Mouse (Mus musculus) cerebellum, adult 18-20 months (tissue): Measurements from ENCODE around the gene Tet1.
A peak's percentile ranks its signal among the peaks of the same experiment; 100 is the strongest.
"Not testable (repeated sequence)": the region's sequence is repeated elsewhere in the genome, so short reads cannot be mapped to it uniquely, and the experiment has no call there.

Source experiments
- DNase-seq, 2 experiments: peaks; one replicate each; pipeline ENCODE4 v3.0.0; 2021

Tet1 gene

DNA sequence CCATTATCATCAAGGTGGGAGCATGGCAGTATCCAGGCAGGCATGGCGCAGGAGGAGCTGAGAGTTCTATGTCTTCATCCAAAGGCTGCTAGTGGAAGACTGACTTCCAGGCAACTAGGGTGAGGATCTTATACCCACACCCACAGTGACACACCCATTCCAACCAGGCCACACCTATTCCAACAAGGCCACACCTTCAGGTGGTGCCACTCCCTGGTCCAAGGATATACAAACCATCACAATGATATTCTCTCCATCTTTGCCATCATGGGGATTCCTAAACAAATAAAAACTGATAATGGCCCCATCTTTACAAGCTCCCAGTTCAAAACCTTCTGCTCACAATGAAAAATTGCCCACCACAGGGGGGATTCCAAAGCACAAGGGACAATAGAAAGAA is at the start of gene Tet1:
TSS of gene Tet1 (minus strand) at position 101 of the 400 bp plus-strand sequence.
- DNase-seq = not testable (repeated sequence)

DNA sequence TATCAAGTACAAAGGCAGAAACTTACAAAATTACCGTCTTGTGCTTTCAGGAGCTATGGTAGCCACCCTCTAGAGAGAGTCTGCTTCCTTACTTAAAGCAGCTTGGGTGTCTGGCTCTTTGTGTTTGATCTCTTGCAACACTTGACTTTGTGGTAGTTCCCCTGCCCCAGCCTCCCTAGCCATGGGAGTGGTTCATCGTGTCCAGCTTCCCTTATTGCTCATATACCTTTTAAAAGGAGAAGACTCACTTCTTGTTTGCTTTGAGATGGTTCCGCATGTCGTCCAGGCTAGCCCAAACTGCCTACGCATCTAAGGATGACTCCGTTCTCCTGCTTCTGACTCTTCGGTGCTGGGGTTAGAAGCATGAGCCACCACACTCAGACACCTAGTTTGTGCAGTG is 39.8 kb upstream of the Tet1 start:
- no peak for DNase-seq

DNA sequence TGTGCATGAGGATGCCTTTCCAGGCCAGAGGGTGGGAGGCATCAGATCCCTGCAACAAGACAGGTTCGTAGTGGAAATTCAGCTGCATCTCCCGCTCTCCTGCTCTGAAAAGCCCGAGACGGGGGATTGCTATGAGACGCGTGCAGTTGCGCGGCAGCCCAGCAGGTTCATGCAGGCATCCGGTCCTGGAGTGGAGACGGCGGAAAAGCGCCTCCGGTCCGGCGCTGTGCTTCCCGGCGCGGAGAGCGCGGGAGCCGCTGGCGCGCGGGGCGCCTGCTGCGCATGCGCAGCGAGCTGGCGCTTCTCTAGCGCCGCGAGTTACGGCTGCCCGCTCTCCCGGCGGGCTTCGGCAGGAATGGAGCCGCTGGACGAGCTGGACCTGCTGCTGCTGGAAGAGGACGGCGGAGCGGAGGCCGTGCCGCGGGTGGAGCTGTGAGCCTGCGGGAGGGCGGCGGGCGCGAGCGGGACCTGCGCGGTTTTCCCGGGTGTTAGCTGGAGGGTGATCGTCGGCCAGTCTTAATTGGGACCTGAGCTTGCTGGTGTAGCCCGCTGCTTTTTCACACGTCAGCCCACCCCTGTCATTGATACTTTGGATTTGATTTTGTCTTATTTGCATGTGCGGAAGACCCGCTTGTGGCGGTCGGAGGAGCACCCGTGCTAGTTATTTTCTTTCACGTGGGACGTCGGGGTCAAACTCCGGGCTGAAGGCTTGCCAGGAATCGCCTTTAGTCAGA is 38.1 kb upstream of the Tet1 start, which contains the start of gene Dna2:
TSS of gene Dna2 (plus strand) at position 289 of the 734 bp plus-strand sequence.
- DNase-seq = peak; percentile 69 to 84

DNA sequence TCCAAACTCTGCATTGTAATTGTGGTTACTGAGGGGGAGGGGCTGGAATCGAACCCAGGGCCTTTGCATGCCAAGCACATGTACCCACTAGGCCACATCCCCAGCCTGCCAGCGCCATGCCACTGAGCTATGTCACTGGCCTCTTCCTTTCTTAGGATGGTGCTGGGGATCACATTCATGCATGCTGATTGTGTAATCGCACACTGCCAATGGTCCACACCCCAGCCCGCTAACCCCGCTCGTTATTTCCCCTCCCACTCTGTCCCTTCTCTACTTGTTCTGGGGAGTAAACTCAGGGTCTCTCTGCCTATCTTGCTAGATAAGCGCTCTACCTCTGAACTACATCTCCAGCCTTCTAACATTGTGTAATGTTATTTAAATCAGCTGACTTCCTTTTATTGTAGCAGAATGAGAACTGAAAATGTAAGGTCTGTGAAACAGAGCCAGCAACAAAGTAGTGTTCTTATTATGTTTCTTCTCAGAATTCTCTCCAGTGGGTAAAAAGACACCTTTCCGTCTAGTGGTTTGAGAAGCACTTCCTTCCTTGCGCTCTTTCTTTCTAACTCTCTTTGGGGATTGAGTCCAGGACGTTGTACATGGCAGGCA is 36.3 kb upstream of the Tet1 start:
- DNase-seq = no peak

DNA sequence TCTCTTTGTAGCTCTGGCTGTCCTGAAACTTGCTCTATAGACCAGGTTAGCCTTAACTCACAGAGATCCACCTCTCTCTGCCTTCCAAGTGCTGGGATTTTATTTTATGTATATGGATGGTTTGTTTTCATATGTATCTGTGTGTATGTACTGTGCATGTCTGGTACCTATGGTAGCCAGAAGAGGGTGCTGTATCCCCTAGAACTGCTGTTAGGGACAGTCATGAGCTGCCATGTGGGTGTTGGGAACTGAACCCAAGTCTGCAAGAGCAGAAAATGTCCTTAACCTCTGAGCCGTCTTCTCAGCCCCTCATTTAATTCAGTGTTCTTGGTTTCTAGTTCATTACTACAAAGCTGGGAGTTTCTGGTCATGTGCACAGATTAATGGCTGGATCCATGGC is 23.6 kb upstream of the Tet1 start:
- no peak for DNase-seq

DNA sequence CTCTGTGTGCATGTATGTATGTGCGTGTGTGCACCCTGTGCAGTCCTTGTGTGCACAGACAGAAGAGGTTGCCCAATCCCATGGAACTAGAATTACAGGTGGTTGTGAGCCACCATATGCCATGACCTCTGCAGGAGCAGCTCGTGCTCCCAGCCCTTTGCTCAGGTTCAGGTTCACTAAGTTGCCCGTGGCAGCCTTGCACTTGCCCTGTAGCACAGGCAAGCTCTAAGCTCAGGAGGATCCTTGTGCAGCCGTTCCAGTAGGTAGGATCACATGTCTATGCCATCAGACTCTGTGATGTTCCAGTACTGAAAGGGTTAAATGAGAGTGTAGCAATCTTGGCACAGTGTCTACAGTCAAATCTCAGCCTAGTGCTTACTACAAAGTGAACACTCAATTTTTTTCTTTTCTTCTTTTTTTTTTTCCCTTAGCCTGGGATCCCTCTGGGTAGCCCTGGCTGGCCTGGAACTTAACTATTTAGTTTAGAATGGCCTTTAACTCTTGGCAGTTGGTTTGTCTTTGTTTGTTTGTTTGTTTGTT is 15.4 kb upstream of the Tet1 start:
- DNase-seq = no peak

DNA sequence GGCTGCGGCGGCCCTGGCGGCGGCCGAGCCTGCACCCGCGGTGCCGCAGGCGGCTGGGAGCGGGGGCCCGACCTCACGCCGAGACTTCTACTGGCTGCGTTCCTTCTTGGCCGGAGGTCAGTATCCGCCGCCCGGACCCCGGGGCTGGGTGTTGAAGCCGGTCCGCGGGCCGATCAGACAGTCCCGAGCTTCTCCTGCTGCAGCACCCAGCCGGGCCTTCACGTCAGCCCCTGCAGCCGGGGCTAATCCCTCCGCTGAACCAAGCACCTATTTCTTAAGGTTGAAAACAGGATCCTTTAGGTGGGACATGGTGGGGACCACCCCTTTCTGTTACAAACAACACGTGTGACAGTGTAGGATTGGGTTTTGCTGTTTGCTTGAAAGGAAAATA is 12.0 kb upstream of the Tet1 start:
- DNase-seq = no peak

DNA sequence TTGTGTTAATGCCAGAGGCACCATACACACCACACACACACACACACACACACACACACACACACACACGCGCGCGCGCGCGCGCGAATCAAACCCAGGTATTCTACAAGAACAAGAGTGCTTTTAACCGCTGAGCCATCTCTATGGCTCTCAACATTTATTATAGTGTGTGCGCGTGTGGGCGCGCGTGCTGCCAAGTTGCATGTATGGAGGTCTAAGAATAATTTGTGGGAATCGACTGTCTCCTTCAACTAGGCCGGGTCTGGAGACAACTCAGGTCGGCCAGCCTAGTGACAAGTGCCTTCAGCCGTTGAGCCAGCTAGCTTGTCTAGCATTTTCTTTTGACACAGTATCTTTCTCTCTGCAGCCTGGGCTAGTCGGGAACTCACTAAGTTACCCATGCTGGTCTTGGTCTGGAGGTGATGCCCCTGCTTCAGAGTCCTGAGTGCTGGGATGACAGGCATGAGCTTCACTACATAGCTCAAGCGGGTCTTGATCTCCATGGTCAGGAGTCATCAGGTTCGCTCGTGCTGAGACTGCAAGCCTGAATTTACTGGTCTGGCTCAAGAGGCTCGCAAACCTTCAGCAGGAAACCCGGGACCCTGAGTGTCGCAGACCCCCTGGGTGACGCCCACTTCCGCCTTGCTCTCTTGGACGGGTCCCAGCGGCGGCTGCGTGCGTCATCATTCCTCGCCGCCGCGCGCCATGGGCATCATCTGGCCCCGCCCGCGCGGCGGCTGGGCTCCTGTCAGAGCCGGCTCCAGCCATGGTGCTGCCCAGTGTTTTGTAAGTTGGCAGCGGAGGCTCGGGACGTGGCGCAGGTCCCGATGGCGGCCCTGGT is 11.3 kb upstream of the Tet1 start, which contains the start of gene Slc25a16:
TSS of gene Slc25a16 (plus strand) at position 709 of the 841 bp plus-strand sequence.
- peak; percentile 84 to 97 for DNase-seq

DNA sequence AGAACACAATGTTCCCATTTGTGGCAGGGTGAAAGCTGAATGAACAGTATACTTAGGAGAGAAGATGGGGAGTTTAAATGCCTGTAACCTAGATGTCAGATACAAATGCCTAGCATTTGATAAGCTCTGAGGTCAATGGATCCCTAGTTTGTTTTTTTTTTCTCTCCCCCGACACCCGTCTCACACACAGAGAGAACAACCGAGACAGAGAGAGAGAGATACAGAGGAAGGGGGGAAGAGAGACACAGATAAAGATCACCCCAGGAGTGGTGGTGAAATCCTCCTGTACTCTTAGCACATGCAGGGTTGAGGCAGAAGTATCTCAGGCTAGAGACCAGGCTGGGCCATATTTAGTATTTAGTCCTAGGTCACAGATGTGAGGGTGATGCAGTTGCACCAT is 10.2 kb upstream of the Tet1 start:
- no peak for DNase-seq

DNA sequence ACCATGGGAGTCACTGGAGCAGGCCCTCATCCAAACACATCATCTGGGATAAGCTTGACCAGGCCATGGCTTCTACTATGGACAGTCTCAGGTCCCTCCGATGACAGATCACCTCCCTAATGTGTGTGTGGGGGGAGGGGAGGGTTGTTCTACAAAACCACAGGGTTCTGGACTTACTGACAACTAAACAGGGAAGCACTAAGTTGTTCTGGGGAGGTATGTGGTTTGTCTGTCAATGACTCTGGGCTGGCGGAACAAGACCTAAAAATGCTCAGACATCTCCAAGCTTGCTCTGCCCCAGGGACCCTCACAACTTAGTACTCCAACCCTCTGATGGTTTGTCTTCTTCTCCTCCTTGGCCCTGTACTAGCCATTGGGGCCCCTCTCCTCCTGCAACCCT is 2.3 kb upstream of the Tet1 start:
- DNase-seq = no peak

DNA sequence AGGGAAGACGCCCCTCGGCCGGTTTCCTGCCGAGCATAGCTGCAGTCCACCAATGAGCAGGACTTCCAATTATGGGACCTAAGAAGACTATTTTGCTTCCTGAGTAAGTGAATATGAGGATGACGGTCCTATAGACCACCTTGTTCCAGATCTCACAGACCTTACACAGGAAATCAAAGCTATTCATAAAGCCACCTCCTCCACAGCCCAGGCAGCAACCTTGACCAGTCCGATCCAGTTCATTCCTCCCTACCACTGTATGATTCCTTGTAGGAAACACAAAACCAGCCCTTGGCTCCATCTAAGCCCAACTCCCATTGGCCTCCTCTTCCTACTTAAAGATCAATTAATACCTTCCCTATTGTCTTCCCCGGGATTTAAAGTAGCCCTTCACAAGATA is 2.5 kb downstream of the Tet1 start:
- no peak for DNase-seq

DNA sequence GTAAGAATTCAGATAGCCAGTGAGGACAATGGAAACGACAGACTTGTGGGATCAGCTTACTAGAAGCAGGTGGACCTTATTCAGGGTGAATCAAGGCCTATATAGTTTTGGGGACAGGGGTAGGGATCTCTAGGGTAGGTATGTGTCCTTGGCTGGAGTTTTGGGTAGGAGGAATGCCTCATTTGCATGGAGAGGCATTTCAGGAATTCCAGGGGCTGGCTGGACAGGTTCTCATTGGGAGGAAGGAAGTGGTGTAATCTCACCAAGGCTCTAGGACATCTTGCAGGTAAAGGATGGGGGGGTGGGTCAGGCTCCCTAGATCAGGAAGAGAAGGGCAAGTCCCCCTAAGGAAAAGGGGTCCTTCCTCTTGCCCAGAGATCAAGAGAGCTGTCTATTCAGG is 6.0 kb downstream of the Tet1 start:
- DNase-seq = no peak

DNA sequence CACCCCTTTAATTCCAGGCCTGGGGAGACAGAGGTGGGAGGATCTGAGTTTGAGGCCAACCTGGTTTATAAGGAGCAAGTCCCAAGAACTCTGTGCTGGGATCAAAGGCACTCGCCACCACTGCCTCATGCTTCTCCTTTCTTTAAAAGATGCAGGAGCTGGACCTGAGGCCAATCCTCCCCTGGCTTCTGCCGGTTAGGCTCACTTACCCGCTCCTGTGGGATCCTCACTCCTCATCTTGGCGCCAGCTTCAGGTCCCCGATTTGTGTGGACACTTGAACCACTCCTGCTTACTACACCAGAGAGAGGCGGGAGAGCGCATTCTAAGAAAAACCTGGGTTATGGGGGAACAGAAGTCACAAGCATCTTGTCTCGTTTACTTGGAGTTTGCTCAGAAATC is 7.0 kb downstream of the Tet1 start:
- DNase-seq = no peak

DNA sequence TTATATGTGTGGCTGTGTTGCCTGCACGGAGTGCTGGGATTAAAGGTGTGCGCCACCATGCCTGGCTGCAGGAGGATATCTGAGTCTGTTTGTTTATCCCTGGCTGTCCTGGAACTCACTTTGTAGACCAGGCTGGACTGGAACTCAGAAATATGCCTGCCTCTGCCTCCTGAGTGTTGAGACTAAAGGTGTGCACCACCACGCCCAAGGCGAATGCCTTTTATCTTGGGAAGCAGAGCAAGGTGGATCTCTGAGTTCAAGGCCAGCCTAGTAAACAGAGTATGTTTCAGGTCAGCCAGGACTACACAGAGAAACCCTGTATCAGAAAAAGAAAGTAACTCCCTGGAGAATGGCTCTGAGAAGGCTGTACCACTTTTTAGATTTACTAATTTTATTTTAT is 8.7 kb downstream of the Tet1 start:
- DNase-seq = no peak

DNA sequence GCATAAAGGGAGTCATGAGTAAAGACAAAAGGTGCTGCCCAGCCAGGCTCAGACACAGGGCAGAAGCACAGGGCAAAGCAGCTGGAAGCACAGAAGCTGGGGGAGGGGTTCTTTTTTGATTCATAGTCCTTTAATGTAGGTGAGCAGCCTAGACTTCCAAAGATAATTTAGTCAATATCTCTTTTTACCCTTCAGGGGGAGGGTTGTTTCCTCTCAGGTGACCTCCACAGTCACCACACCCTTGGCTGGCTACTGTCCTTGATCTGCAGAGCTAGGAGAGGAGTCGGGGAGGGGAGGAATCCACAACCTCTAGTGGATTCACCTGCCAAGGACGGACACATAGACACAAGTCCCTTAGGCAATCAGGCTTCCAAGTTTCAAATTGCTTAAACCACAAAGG is 10.7 kb downstream of the Tet1 start:
- DNase-seq = no peak

DNA sequence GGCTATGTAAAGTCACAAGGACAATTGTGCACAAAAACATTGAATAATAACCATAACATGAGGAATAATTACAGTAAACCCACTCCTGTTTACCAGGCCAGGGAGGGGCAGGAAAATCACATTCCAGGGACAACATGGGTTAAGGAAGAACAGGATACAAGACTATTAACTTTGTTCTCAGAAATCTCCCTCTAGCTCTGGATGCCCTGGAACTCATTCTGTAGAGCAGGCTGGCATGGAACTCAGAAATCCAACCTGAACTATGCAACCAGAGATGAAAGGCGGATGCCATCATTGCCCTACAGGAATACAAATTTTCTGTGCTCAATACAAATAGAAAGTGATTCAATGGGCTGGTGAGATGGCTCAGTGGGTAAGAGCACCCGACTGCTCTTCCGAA is 11.4 kb downstream of the Tet1 start:
- DNase-seq = no peak

DNA sequence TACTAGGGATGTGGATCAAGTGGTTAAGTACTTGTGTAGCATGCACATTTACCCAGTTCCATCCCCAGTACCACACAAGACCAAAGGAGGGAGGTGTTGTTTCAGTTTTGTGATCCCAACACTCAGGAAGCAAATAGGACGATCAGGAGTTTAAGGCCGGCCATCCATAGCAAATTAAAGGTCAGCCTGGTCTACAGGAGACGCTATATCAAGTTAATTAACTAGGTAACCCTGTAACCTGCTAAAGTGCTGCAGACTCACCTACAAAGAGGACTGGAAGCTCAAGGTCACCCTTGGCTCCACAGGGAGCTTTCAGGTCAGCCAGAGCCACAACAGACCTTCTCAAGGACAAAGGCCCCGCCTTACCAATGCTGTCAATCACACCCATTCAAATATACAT is 12.0 kb downstream of the Tet1 start:
- no peak for DNase-seq

DNA sequence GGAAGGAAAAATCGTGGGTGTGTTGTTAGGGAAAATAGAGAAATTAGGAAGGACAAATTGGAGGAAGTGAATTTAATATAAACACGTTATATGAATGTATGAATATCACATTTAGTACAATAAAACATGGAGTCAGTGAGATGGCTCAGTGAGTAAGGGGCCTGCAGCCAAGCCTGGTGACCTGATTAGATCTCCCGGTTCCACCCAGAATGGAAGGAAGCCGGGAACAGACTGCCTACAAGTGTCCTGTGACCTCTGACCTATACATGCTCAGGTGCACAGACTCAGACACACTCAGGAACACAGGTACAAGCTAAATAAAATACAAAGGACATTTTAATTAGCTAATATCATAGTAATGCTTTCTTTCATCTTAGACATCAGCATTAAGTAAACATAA is 12.8 kb downstream of the Tet1 start:
- no peak for DNase-seq

DNA sequence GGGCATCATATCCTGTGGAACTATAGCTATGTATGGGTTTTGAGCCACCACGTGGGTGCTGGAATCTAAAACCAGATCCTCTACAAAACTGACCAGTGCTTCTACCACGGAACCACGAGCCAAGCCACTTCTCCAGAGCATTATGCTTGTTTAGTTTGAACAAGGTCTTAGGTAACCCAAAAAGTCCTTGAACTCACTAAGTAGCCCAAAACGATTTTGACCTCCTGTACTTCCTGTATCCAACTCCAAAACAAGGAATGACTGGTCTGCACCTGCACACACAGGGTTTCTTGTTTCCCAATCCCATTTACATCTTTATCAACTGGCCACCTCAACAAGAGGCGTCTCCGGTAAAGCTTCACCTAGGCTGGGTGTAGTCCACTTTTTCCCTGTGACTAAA is 13.4 kb downstream of the Tet1 start:
- DNase-seq = no peak

DNA sequence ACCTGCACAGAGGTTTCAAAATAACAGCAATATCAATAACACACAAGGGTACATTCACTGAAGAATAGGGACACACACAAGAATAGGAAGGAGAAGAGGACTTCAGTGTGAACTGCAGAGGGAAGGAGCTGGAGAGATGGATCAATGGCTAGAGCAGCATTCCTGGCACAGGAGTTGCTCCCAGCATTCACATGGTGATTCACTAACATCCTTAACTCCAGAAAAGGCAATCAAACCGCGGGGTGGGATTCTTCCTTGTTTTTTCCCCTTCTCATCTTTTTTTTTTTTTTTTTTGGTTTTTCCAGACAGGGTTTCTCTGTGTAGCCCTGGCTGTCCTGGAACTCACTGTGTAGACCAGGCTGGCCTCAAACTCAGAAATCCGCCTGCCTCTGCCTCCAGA is 14.3 kb downstream of the Tet1 start:
- no peak for DNase-seq

DNA sequence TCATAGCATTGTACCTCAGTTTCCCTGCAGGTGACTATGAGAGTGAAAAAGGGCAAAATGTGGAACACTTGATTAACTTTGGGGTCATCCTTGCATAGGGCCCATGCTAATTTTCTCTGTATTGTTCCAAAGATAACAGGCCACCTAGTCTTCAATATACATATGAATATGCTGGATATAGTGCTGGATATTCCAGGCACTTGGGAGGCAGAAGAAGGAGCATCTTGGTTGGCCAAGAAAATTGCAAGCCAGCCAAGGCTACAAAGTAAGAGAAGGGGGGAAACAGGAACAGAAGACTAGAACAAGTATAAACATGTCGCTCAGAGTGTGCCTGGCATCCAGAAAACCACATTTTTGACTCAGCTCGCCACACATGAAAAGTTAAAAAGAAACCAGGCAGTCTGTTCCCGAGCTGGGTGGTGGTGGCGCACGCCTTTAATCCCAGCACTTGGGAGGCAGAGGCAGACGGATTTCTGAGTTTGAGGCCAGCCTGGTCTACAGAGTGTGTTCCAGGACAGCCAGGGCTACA is 15.4 kb downstream of the Tet1 start:
- no peak for DNase-seq

DNA sequence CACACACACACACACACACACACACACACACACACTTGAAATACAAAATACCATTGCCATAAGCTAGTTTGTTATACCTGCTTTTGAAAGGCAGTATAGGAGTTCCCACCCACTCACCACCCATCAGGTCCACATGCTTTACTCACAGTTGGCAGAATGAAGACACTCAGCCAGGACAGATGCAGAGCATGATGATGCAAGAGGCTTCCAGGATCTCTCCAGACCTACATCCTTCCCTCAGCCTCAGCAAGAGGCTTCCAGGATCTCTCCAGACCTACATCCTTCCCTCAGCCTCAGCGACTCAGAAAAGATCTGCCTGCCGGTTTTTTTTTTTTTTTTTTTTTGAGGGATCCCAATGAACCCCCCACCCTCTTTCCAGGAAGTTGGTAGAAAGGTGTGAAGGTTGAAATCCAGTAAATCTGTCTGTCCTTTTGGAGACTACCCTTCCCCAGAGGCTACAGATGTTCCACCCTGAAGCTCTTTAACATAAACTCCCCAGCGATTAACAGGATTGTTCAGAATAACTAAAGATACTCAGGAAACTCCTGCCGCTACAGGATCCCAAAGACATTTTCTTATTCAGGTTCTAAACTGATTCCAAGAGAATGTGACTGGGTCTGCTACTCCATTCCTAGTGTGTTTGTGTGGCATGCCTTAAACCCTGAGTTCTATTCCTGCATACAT is 16.1 kb downstream of the Tet1 start:
- DNase-seq = no peak

DNA sequence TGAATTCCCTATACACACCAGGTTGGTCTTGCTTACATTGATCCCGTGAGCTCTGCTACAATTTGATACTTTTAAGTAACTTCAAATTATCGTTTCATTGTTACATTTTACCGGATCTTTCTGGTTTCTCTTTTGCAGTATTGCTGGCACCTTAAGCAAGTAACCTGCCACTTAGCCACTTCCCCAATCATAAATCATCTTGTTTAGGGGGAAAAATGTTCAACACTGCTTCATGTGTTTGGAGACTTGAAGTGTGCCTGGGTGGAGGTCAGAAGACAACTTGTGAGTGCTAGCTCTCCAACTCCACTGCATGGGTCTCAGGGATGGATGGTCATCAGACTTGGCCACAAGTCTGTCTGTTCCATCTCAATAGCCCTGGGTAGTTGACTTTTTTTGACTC is 17.8 kb downstream of the Tet1 start:
- no peak for DNase-seq
